17 mouse cellular contexts compared by ENCODE assay signal in the genomic region with DNA sequence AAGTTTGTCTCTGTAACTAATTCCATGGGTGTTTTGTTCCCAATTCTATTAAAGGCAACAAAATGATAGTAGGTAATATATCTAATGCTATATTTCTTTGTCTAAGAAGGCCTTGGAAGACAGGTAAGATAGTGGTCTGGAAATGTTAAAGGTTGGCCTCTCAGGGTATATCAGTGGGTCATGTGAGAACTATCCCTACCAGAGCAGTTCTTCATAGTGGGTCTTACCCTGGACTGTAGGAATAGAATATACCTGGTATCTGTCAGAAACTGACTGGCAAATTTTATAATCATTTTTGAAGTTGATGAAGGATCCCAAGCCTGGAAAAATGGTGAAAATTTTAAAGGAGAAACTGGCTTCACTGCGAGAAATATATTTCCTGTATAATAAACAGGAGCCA.
DNase-seq lines count a peak whose midpoint lies in the region; ATAC-seq and TF ChIP-seq lines count a peak whose summit lies in the region.
"Had no signal": no experiment of that assay in that cellular context is flagged by ENCODE, and none has a peak within 500 bp of the region (broad histone marks: within the 10 kb centered on the region; RNA-seq: fewer than 3 reads in every experiment).

No protein-coding gene starts in this region.

- TF ChIP-seq CTCF in left cerebral cortex, adult 2 months (IDR thresholded peaks at IDR 0.05): no peak
- TF ChIP-seq CTCF in hindbrain, postnatal 0 days (IDR thresholded peaks at IDR 0.05; ENCODE audit: low read depth): no peak
- TF ChIP-seq CTCF in intestine, postnatal 0 days (IDR thresholded peaks at IDR 0.05; ENCODE audit: low read depth): no peak

- no peak for DNase-seq in left cerebral cortex, adult 2 months (ENCODE audit: extremely low spot score in 1 of 2, low spot score in 2 of 2)
- DNase-seq in left cerebral cortex, postnatal 25 days (ENCODE audit: low spot score in 2 of 2): no peak
- no peak for DNase-seq in hindbrain, postnatal 0 days (ENCODE audit: low spot score)
- no peak for DNase-seq in cerebellum, postnatal 36 days
- no peak for DNase-seq in Muller cell, postnatal 12 days (ENCODE audit: inconsistent ontology term)
- DNase-seq: B cell, adult 2 months; liver; lung, adult 18-20 months; thymus, postnatal 14 days had no signal

- intact Hi-C loops in left cerebral cortex, adult 2 months (cut with DNase I): loop anchor here (1.0 kb wide), 1 partner anchor 40 kb away; no protein-coding TSS in a partner anchor
- intact Hi-C loops in left cerebral cortex, postnatal 25 days (cut with DNase I): no loop called here

- H3K4me1 ChIP-seq in forebrain, embryonic 16.5 days (replicated peaks; ENCODE audit: control insufficient read depth, insufficient read depth, low read length): peaks cover 2% of the 10 kb centered on the region
- H3K4me1 ChIP-seq in hindbrain, postnatal 0 days (ENCODE audit: insufficient read depth, low read length): no peaks in the 10 kb centered on the region
- peaks cover 3% of the 10 kb centered on the region for H3K4me1 ChIP-seq in neural tube, embryonic 13.5 days (replicated peaks)
- no peaks in the 10 kb centered on the region for H3K4me1 ChIP-seq in intestine, postnatal 0 days (replicated peaks; ENCODE audit: control insufficient read depth, insufficient read depth, low read length)
- H3K4me1 ChIP-seq: heart, embryonic 13.5 days; intestine, embryonic 15.5 days; kidney, embryonic 15.5 days; megakaryocyte, embryonic 14.5 days had no signal

- H3K27ac ChIP-seq in left cerebral cortex, adult 2 months: peak overlapping the region; percentile 60; the same call in 1 of the 2 replicates
- H3K27ac ChIP-seq in forebrain, embryonic 16.5 days (ENCODE audit: low read length): peak overlapping the region; percentile 74
- H3K27ac ChIP-seq in hindbrain, postnatal 0 days: peak overlapping the region; percentile 64
- peak overlapping the region; percentile 68 for H3K27ac ChIP-seq in neural tube, embryonic 13.5 days (replicated peaks)
- H3K27ac ChIP-seq in intestine, postnatal 0 days (ENCODE audit: low read depth, low read length): no peak overlapping the region
- H3K27ac ChIP-seq: heart, embryonic 13.5 days; intestine, embryonic 15.5 days; kidney, embryonic 15.5 days had no signal

- no peaks in the 10 kb centered on the region for H3K9me3 ChIP-seq in forebrain, embryonic 16.5 days (ENCODE audit: control insufficient read depth, low read length)
- no peaks in the 10 kb centered on the region for H3K9me3 ChIP-seq in hindbrain, postnatal 0 days (ENCODE audit: low read length)
- no peaks in the 10 kb centered on the region for H3K9me3 ChIP-seq in neural tube, embryonic 13.5 days
- H3K9me3 ChIP-seq in intestine, postnatal 0 days (ENCODE audit: control insufficient read depth): no peaks in the 10 kb centered on the region
- H3K9me3 ChIP-seq: intestine, embryonic 15.5 days; kidney, embryonic 15.5 days; megakaryocyte, embryonic 14.5 days had no signal

- ATAC-seq in forebrain, embryonic 16.5 days: no peak
- no peak for ATAC-seq in hindbrain, postnatal 0 days
- ATAC-seq in neural tube, embryonic 13.5 days (ENCODE audit: low read depth): no peak
- ATAC-seq in intestine, postnatal 0 days: no peak

- H3K4me2 ChIP-seq in forebrain, embryonic 16.5 days (ENCODE audit: low read length): no peak overlapping the region
- H3K4me2 ChIP-seq in hindbrain, postnatal 0 days (ENCODE audit: low read depth, low read length): no peak overlapping the region
- H3K4me2 ChIP-seq in neural tube, embryonic 13.5 days: no peak overlapping the region
- H3K4me2 ChIP-seq in intestine, postnatal 0 days (replicated peaks; ENCODE audit: low read depth): no peak overlapping the region
- H3K4me2 ChIP-seq: heart, embryonic 13.5 days; intestine, embryonic 15.5 days; kidney, embryonic 15.5 days had no signal

- no peak overlapping the region for H3K9ac ChIP-seq in forebrain, embryonic 16.5 days (replicated peaks; ENCODE audit: low read depth, low read length)
- no peak overlapping the region for H3K9ac ChIP-seq in hindbrain, postnatal 0 days (replicated peaks; ENCODE audit: low read length)
- no peak overlapping the region for H3K9ac ChIP-seq in neural tube, embryonic 13.5 days
- no peak overlapping the region for H3K9ac ChIP-seq in intestine, postnatal 0 days (ENCODE audit: low read depth, low read length)
- H3K9ac ChIP-seq: heart, embryonic 13.5 days; intestine, embryonic 15.5 days; kidney, embryonic 15.5 days had no signal

- H3K36me3 ChIP-seq in forebrain, embryonic 16.5 days (ENCODE audit: control insufficient read depth, insufficient read depth): no peaks in the 10 kb centered on the region
- no peaks in the 10 kb centered on the region for H3K36me3 ChIP-seq in hindbrain, postnatal 0 days (ENCODE audit: insufficient read depth, low read length)
- no peaks in the 10 kb centered on the region for H3K36me3 ChIP-seq in neural tube, embryonic 13.5 days
- no peaks in the 10 kb centered on the region for H3K36me3 ChIP-seq in intestine, postnatal 0 days (ENCODE audit: control insufficient read depth, insufficient read depth)
- H3K36me3 ChIP-seq: heart, embryonic 13.5 days; intestine, embryonic 15.5 days; kidney, embryonic 15.5 days had no signal

- H3K27me3 ChIP-seq in forebrain, embryonic 16.5 days (replicated peaks; ENCODE audit: control insufficient read depth, insufficient read depth, low read length): no peaks in the 10 kb centered on the region
- no peaks in the 10 kb centered on the region for H3K27me3 ChIP-seq in hindbrain, postnatal 0 days (ENCODE audit: insufficient read depth, low read length)
- H3K27me3 ChIP-seq in neural tube, embryonic 13.5 days: no peaks in the 10 kb centered on the region
- no peaks in the 10 kb centered on the region for H3K27me3 ChIP-seq in intestine, postnatal 0 days (replicated peaks; ENCODE audit: control insufficient read depth, insufficient read depth, low read length)
- H3K27me3 ChIP-seq: heart, embryonic 13.5 days; intestine, embryonic 15.5 days; kidney, embryonic 15.5 days; megakaryocyte, embryonic 14.5 days had no signal

- WGBS in forebrain, embryonic 16.5 days: 79% methylated on average over 1 of the region's 1 CpGs
- WGBS in hindbrain, postnatal 0 days: 86% methylated on average over 1 of the region's 1 CpGs
- WGBS in neural tube, embryonic 13.5 days: 75% methylated on average over 1 of the region's 1 CpGs
- 70% methylated on average over 1 of the region's 1 CpGs for WGBS in intestine, postnatal 0 days

- H3K4me3 ChIP-seq in left cerebral cortex, adult 2 months: no peak overlapping the region
- H3K4me3 ChIP-seq in forebrain, embryonic 16.5 days (replicated peaks; ENCODE audit: low read length): no peak overlapping the region
- H3K4me3 ChIP-seq in hindbrain, postnatal 0 days (ENCODE audit: low read length): no peak overlapping the region
- H3K4me3 ChIP-seq in neural tube, embryonic 13.5 days: no peak overlapping the region
- no peak overlapping the region for H3K4me3 ChIP-seq in intestine, postnatal 0 days (ENCODE audit: low read depth, low read length)
- H3K4me3 ChIP-seq: heart, embryonic 13.5 days; intestine, embryonic 15.5 days; kidney, embryonic 15.5 days; megakaryocyte, embryonic 14.5 days; myocyte had no signal
